9 mouse cellular contexts compared by ENCODE assay signal in genomic region chr6:67034331-67035130, GRCm38 (mm10). TPM values are rescaled to one million over a fixed set of nuclear protein-coding genes. Genes with fewer than 3 reads are reported as not detected.
A peak's percentile ranks its signal among the peaks of the same experiment; 100 is the strongest.
DNase-seq lines count a peak whose midpoint lies in the region; ATAC-seq and TF ChIP-seq lines count a peak whose summit lies in the region.
"Had no signal": no experiment of that assay in that cellular context is flagged by ENCODE, and none has a peak within 500 bp of the region (broad histone marks: within the 10 kb centered on the region; RNA-seq: fewer than 3 reads in every experiment).

No protein-coding gene starts in this region.

- no peaks in the 10 kb centered on the region for H3K9me3 ChIP-seq in heart, embryonic 10.5 days
- H3K9me3 ChIP-seq in MEL (replicated peaks; ENCODE audit: insufficient read depth, low read length) = no peaks in the 10 kb centered on the region
- no peaks in the 10 kb centered on the region for H3K9me3 ChIP-seq in hindbrain, embryonic 13.5 days
- H3K9me3 ChIP-seq in midbrain, embryonic 15.5 days = no peaks in the 10 kb centered on the region

- TF ChIP-seq EP300 in MEL (IDR thresholded peaks at IDR 0.05; ENCODE audit: low read depth in 1 of 2, low read length in 2 of 2) = peak; percentile 93 to 94

- H3K27ac ChIP-seq in heart, embryonic 10.5 days = peak overlapping the region; percentile 59; the same call in 1 of the 2 replicates
- H3K27ac ChIP-seq in MEL (ENCODE audit: control insufficient read depth, low read depth, low read length) = peak overlapping the region; percentile 98
- no peak overlapping the region for H3K27ac ChIP-seq in hindbrain, embryonic 13.5 days
- H3K27ac ChIP-seq in midbrain, embryonic 15.5 days = no peak overlapping the region

- TF ChIP-seq RAD21 in MEL (IDR thresholded peaks at IDR 0.05; ENCODE audit: low read depth, low read length) = no peak

- H3K79me2 ChIP-seq in MEL (ENCODE audit: control insufficient read depth, insufficient read depth, low read length, poor library complexity) = peaks cover 16% of the 10 kb centered on the region

- H3K4me1 ChIP-seq in heart, embryonic 10.5 days = peaks cover 20% of the 10 kb centered on the region
- H3K4me1 ChIP-seq in MEL (ENCODE audit: control insufficient read depth in 1 of 2, insufficient read depth in 2 of 2, low read length in 2 of 2) = peaks cover 14 to 15% of the 10 kb centered on the region in 2 experiments
- peaks cover 30% of the 10 kb centered on the region for H3K4me1 ChIP-seq in hindbrain, embryonic 13.5 days (replicated peaks)
- peaks cover 22% of the 10 kb centered on the region for H3K4me1 ChIP-seq in midbrain, embryonic 15.5 days

- TF ChIP-seq CTCF in MEL (IDR thresholded peaks at IDR 0.05 in 2 of 3, conservative IDR thresholded peaks at IDR 0.05 in 1 of 3; ENCODE audit: control insufficient read depth in 1 of 3, insufficient read depth in 1 of 3, low read depth in 2 of 3, low read length in 3 of 3, poor library complexity in 1 of 3, severe bottlenecking in 1 of 3) = no peak

- peak overlapping the region; percentile 68 for H3K9ac ChIP-seq in MEL (ENCODE audit: control insufficient read depth, low read depth, low read length, poor library complexity, severe bottlenecking)
- H3K9ac ChIP-seq in hindbrain, embryonic 13.5 days = peak overlapping the region; percentile 46; the same call in 1 of the 2 replicates
- H3K9ac ChIP-seq in midbrain, embryonic 15.5 days = no peak overlapping the region

- no peaks in the 10 kb centered on the region for H3K36me3 ChIP-seq in heart, embryonic 10.5 days
- peaks cover 4 to 23% of the 10 kb centered on the region in 2 experiments for H3K36me3 ChIP-seq in MEL (ENCODE audit: control insufficient read depth in 1 of 2, insufficient read depth in 2 of 2, low read length in 2 of 2)
- H3K36me3 ChIP-seq in hindbrain, embryonic 13.5 days = no peaks in the 10 kb centered on the region
- no peaks in the 10 kb centered on the region for H3K36me3 ChIP-seq in midbrain, embryonic 15.5 days (replicated peaks)

- DNase-seq in heart, embryonic 10.5 days (ENCODE audit: low spot score) = peak; percentile 87
- DNase-seq in heart, postnatal 4 days = no peak
- DNase-seq in MEL (ENCODE audit: low read depth, low spot score) = peak; percentile 94
- no peak for DNase-seq in right cerebral cortex, postnatal 4 days
- DNase-seq in thymus, postnatal 4 days = no peak
- no peak for DNase-seq in ovary, postnatal 36 days (ENCODE audit: low spot score)

- peak overlapping the region; percentile 47 for H3K4me2 ChIP-seq in hindbrain, embryonic 13.5 days
- H3K4me2 ChIP-seq in midbrain, embryonic 15.5 days = peak overlapping the region; percentile 25

- peak; percentile 23 to 62; a peak in 1 of 4 replicates for TF ChIP-seq POLR2A in MEL (IDR thresholded peaks at IDR 0.05; ENCODE audit: control insufficient read depth in 1 of 2, insufficient read depth in 1 of 2, low read depth in 1 of 2, low read length in 2 of 2, poor library complexity in 1 of 2)

- no peak overlapping the region for H3K4me3 ChIP-seq in heart, embryonic 10.5 days
- peak overlapping the region; percentile 40 to 83 for H3K4me3 ChIP-seq in MEL (ENCODE audit: control insufficient read depth in 1 of 2, insufficient read depth in 1 of 2, low read depth in 2 of 2, low read length in 2 of 2)
- peak overlapping the region; percentile 18 for H3K4me3 ChIP-seq in hindbrain, embryonic 13.5 days
- H3K4me3 ChIP-seq in midbrain, embryonic 15.5 days = 0 out of 2 replicates have a peak overlapping the region, but pooled peaks have one; percentile 3

- peaks cover 12% of the 10 kb centered on the region; the same call in 1 of the 2 replicates for H3K27me3 ChIP-seq in heart, embryonic 10.5 days (ENCODE audit: insufficient read depth, poor library complexity, severe bottlenecking)
- H3K27me3 ChIP-seq in MEL (ENCODE audit: control insufficient read depth in 1 of 2, insufficient read depth in 2 of 2, low read length in 2 of 2) = no peaks in the 10 kb centered on the region
- peaks cover under 1% of the 10 kb centered on the region; the same call in 1 of the 2 replicates for H3K27me3 ChIP-seq in hindbrain, embryonic 13.5 days
- 0 out of 2 replicates have a peak, but pooled peaks cover 4% of the 10 kb centered on the region for H3K27me3 ChIP-seq in midbrain, embryonic 15.5 days (replicated peaks)

- WGBS in heart, embryonic 10.5 days = 48% methylated on average over 7 of the region's 7 CpGs
- 49% methylated on average over 7 of the region's 7 CpGs for WGBS in hindbrain, embryonic 13.5 days
- 47% methylated on average over 7 of the region's 7 CpGs for WGBS in midbrain, embryonic 15.5 days

- no peak for ATAC-seq in hindbrain, embryonic 13.5 days (ENCODE audit: low FRiP score)
- no peak for ATAC-seq in midbrain, embryonic 15.5 days (replicated peaks)
- ATAC-seq: CD4-positive, CD25-positive, alpha-beta regulatory T cell, adult 4 months had no signal

TF ChIP-seq in MEL, 35 proteins besides CTCF, POLR2A, EP300 and RAD21 (continues in another document):
- TF ChIP-seq MYB (IDR thresholded peaks at IDR 0.05; ENCODE audit: low read depth, low read length) (peak; percentile 24; the same call in 1 of the 2 replicates), POLR2AphosphoS5 (IDR thresholded peaks at IDR 0.05; ENCODE audit: borderline replicate concordance, low read depth, low read length) (peak; percentile 82; the same call in 1 of the 2 replicates), ZC3H11A (IDR thresholded peaks at IDR 0.05; ENCODE audit: low read depth, low read length) (no peak), ELF1 (IDR thresholded peaks at IDR 0.05; ENCODE audit: low read depth, low read length) (no peak), CHD2 (IDR thresholded peaks at IDR 0.05; ENCODE audit: low read length) (no peak), UBTF (IDR thresholded peaks at IDR 0.05; ENCODE audit: borderline replicate concordance, insufficient read depth, low read depth, low read length) (no peak), HCFC1 (IDR thresholded peaks at IDR 0.05; ENCODE audit: low read depth, low read length) (no peak), NELFE (IDR thresholded peaks at IDR 0.05; ENCODE audit: low read depth, low read length) (peak; percentile 24; the same call in 1 of the 2 replicates), ZMIZ1 (IDR thresholded peaks at IDR 0.05; ENCODE audit: low read depth, low read length) (peak; percentile 80), TBP (IDR thresholded peaks at IDR 0.05; ENCODE audit: low read depth, low read length) (peak; percentile 69), MYC (IDR thresholded peaks at IDR 0.05; ENCODE audit: low read depth, low read length) (peak; percentile 62; the same call in 1 of the 2 replicates), USF2 (IDR thresholded peaks at IDR 0.05; ENCODE audit: borderline replicate concordance in 1 of 2, insufficient read depth in 1 of 2, low read depth in 1 of 2, low read length in 2 of 2) (no peak), MAX (IDR thresholded peaks at IDR 0.05; ENCODE audit: low read length) (no peak; the same call in 1 of the 2 replicates), KAT2A (conservative IDR thresholded peaks at IDR 0.05; ENCODE audit: low read depth, low read length) (no peak; the same call in 1 of the 2 replicates), ETS1 (IDR thresholded peaks at IDR 0.05; ENCODE audit: low read depth, low read length) (peak; percentile 97), CHD1 (IDR thresholded peaks at IDR 0.05; ENCODE audit: low read depth, low read length) (peak; percentile 91; the same call in 1 of the 2 replicates), MAZ (IDR thresholded peaks at IDR 0.05; ENCODE audit: low read depth, low read length) (peak; percentile 87), SIN3A (IDR thresholded peaks at IDR 0.05; ENCODE audit: low read length) (peak; percentile 86), GATA1 (IDR thresholded peaks at IDR 0.05; ENCODE audit: low read depth, low read length) (peak; percentile 94), ZNF384 (IDR thresholded peaks at IDR 0.05; ENCODE audit: low read depth, low read length) (peak; percentile 55; the same call in 1 of the 2 replicates), BHLHE40 (IDR thresholded peaks at IDR 0.05; ENCODE audit: borderline replicate concordance, low read depth, low read length) (peak; percentile 12; the same call in 1 of the 2 replicates), JUND (IDR thresholded peaks at IDR 0.05; ENCODE audit: low read depth, low read length) (0 out of 2 replicates have a peak, but pooled peaks have one; percentile 40), MEF2A (IDR thresholded peaks at IDR 0.05; ENCODE audit: extremely low read depth, insufficient replicate concordance, low read depth, low read length, poor library complexity, severe bottlenecking) (no peak), POLR2AphosphoS2 (IDR thresholded peaks at IDR 0.05; ENCODE audit: low read length) (peak; percentile 83; the same call in 1 of the 2 replicates), E2F4 (IDR thresholded peaks at IDR 0.05; ENCODE audit: borderline replicate concordance, low read depth, low read length) (no peak), MAFK (IDR thresholded peaks at IDR 0.05; ENCODE audit: borderline replicate concordance, low read depth, low read length) (peak; percentile 21; the same call in 1 of the 2 replicates), TAL1 (IDR thresholded peaks at IDR 0.05; ENCODE audit: low read length) (peak; percentile 97), RCOR1 (IDR thresholded peaks at IDR 0.05; ENCODE audit: low read depth, low read length) (peak; percentile 61; the same call in 1 of the 2 replicates), TCF12 (IDR thresholded peaks at IDR 0.05; ENCODE audit: low read depth, low read length) (peak; percentile 95), SMC3 (IDR thresholded peaks at IDR 0.05; ENCODE audit: low read depth, low read length) (peak; percentile 6; the same call in 1 of the 2 replicates), USF1 (IDR thresholded peaks at IDR 0.05; ENCODE audit: low read depth, low read length) (no peak), ZKSCAN1 (IDR thresholded peaks at IDR 0.05; ENCODE audit: low read depth, low read length) (no peak), NRF1 (IDR thresholded peaks at IDR 0.05; ENCODE audit: insufficient read depth, low read depth, low read length, poor library complexity, severe bottlenecking) (no peak), GABPA (IDR thresholded peaks at IDR 0.05; ENCODE audit: low read depth, low read length) (no peak)

RNA-seq across cellular contexts. Expression of gene Gadd45a, which starts 2.7 kb away (rescaled TPM):
- 9.0 and 10.9 TPM in 2 replicates for polyA plus RNA-seq in heart, embryonic 10.5 days (2016; fragmentation: Nextera tagmentation; extraction: Ambion mirVana)
- total RNA-seq in heart, postnatal 4 days (2021) = 1 to 10 TPM; 7.2 to 8.7 TPM
- 18.1 and 29.3 TPM in 2 replicates for total RNA-seq in MEL (2012; rRNA removed)
- polyA plus RNA-seq in MEL (2012; ENCODE audit: insufficient read depth in 1 of 2, insufficient read length in 2 of 2, low read depth in 1 of 2, low replicate concordance in 2 of 2, missing spikeins in 1 of 2) = 10 to 100 TPM in 1 of 2 experiments, not detected in 1; 37.4 TPM
- polyA plus RNA-seq in hindbrain, embryonic 13.5 days (2015; fragmentation: Nextera tagmentation; extraction: Ambion mirVana) = 21.0 and 21.5 TPM in 2 replicates
- 17.2 and 17.7 TPM in 2 replicates for polyA plus RNA-seq in midbrain, embryonic 15.5 days (2015; fragmentation: Nextera tagmentation; extraction: Ambion mirVana)

Comparison
In these comparisons a context has a peak if more than half of its experiments do, and no peak if none do; other contexts are left out.
1. DNase-seq: peak in heart, embryonic 10.5 days (single experiment) and MEL (single experiment); none in heart, postnatal 4 days (single experiment), right cerebral cortex, postnatal 4 days (single experiment), thymus, postnatal 4 days (single experiment) and ovary, postnatal 36 days (single experiment).
2. H3K27ac ChIP-seq: peak in heart, embryonic 10.5 days (single experiment) and MEL (single experiment); none in hindbrain, embryonic 13.5 days (single experiment) and midbrain, embryonic 15.5 days (single experiment).